Mouse (Mus musculus): ENCODE measurements around the gene Zfp729a. TPM values are rescaled to one million over a fixed set of nuclear protein-coding genes. Genes with fewer than 3 reads are reported as not detected.
A peak's percentile ranks its signal among the peaks of the same experiment; 100 is the strongest.
"Not testable (repeated sequence)": the region's sequence is repeated elsewhere in the genome, so short reads cannot be mapped to it uniquely, and the experiment has no call there.

The Zfp729a gene
- polyA plus RNA-seq (2021) = 4.4 TPM

GRCm38 (mm10) chr13:67637294-67638007 lies at the start of gene Zfp729a, which contains the start of gene Gm49345:
Zfp729a (minus strand) TSS chr13:67637791.
Gm49345 (minus strand) TSS chr13:67637769.
- no peak for TF ChIP-seq CTCF (IDR thresholded peaks at IDR 0.05)
- H3K27me3 ChIP-seq = no peaks in the 10 kb centered on the region
- ATAC-seq (peak; percentile 99), DNase-seq (ENCODE audit: low read depth, low spot score) (peak; percentile 53)
- in situ Hi-C loops (cut with MboI; ENCODE audit: low pct_unique_long_range_greater_than_20kb) = loop anchor here (10.0 kb wide), 1 partner anchor 47 kb away; the partner anchor contains the start of gene Zfp738
- POLR2A ChIA-PET = no interaction called here
- CTCF ChIA-PET = interaction anchor here (0.6 to 1.6 kb wide), 6 partner anchors 20 to 51 kb away, joined by 3 read pairs; no protein-coding TSS in a partner anchor

GRCm38 (mm10) chr13:67686971-67687370 lies 49.4 kb upstream of the Zfp729a start, which contains the start of gene Zfp738:
Zfp738 (minus strand) TSS chr13:67687071.
- no peak for DNase-seq (ENCODE audit: low read depth, low spot score)
- no peak for ATAC-seq
- ChIA-PET CTCF (no interaction called here), POLR2A (no interaction called here)
- no peak for TF ChIP-seq CTCF (IDR thresholded peaks at IDR 0.05)
- in situ Hi-C loops (cut with MboI; ENCODE audit: low pct_unique_long_range_greater_than_20kb) = loop anchor here (10.0 kb wide), 1 partner anchor 52 kb away; the partner anchor contains the start of genes Gm49345 and Zfp729a
- H3K27me3 ChIP-seq = peaks cover 8% of the 10 kb centered on the region

- in situ Hi-C loops (cut with MboI; ENCODE audit: low pct_unique_long_range_greater_than_20kb) = loop anchor here (10.0 kb wide), 1 partner anchor 49 kb away; the partner anchor contains the start of genes Gm49345 and Zfp729a
Measured at GRCm38 (mm10) chr13:67683841-67684240, 46.2 kb upstream of the Zfp729a start.

GRCm38 (mm10) chr13:67682959-67683735 lies 45.6 kb upstream of the Zfp729a start:
- peak; percentile 62 for DNase-seq (ENCODE audit: low read depth, low spot score)
- H3K27me3 ChIP-seq = not testable (repeated sequence)
- in situ Hi-C loops (cut with MboI; ENCODE audit: low pct_unique_long_range_greater_than_20kb) = loop anchor here (10.0 kb wide), 1 partner anchor 48 kb away; the partner anchor contains the start of genes Gm49345 and Zfp729a
- CTCF ChIA-PET = interaction anchor here (0.6 to 1.1 kb wide), 3 partner anchors 24 to 45 kb away, joined by 3 to 4 read pairs (median 3); no protein-coding TSS in a partner anchor
- ATAC-seq = peak; percentile 100
- POLR2A ChIA-PET = interaction anchor here (1.1 kb wide), 1 partner anchor 41 kb away, joined by 4 read pairs; no protein-coding TSS in a partner anchor

More at GRCm38 (mm10) chr13:67683841-67684240, 46.2 kb upstream of the Zfp729a start:
- DNase-seq (ENCODE audit: low read depth, low spot score) = peak; percentile 1
- H3K27me3 ChIP-seq = not testable (repeated sequence)
- ChIA-PET CTCF (interaction anchor here (0.6 to 1.1 kb wide), 3 partner anchors 33 to 47 kb away, joined by 3 to 4 read pairs (median 3); no protein-coding TSS in a partner anchor), POLR2A (interaction anchor here (1.1 kb wide), 1 partner anchor 40 kb away, joined by 4 read pairs; no protein-coding TSS in a partner anchor)
- ATAC-seq = peak; percentile 58

GRCm38 (mm10) chr13:67674902-67675301 lies 37.3 kb upstream of the Zfp729a start:
- ATAC-seq = no peak
- in situ Hi-C loops (cut with MboI; ENCODE audit: low pct_unique_long_range_greater_than_20kb) = no loop called here
- ChIA-PET POLR2A (no interaction called here), CTCF (no interaction called here)
- H3K27me3 ChIP-seq = no peaks in the 10 kb centered on the region
- no peak for TF ChIP-seq CTCF (IDR thresholded peaks at IDR 0.05)
- DNase-seq (ENCODE audit: low read depth, low spot score) = no peak

- in situ Hi-C loops (cut with MboI; ENCODE audit: low pct_unique_long_range_greater_than_20kb) = no loop called here
- ATAC-seq (no peak), DNase-seq (ENCODE audit: low read depth, low spot score) (no peak)
- CTCF ChIA-PET = interaction anchor here (0.7 kb wide), 1 partner anchor 36 kb away, joined by 3 read pairs; no protein-coding TSS in a partner anchor
- H3K27me3 ChIP-seq = no peaks in the 10 kb centered on the region
- no peak for TF ChIP-seq CTCF (IDR thresholded peaks at IDR 0.05)
- POLR2A ChIA-PET = no interaction called here
Measured at GRCm38 (mm10) chr13:67652496-67652895, 14.9 kb upstream of the Zfp729a start.

GRCm38 (mm10) chr13:67610108-67610507 lies 27.5 kb downstream of the Zfp729a start:
- ChIA-PET CTCF (interaction anchor here (0.6 kb wide), 1 partner anchor 239 kb away, joined by 3 read pairs; no protein-coding TSS in a partner anchor), POLR2A (no interaction called here)
- no peak for TF ChIP-seq CTCF (IDR thresholded peaks at IDR 0.05)
- H3K27me3 ChIP-seq = no peaks in the 10 kb centered on the region
- ATAC-seq (no peak), DNase-seq (ENCODE audit: low read depth, low spot score) (no peak)
- in situ Hi-C loops (cut with MboI; ENCODE audit: low pct_unique_long_range_greater_than_20kb) = loop anchor here (10.0 kb wide), 1 partner anchor 225 kb away; the partner anchor contains the start of gene Gm10037

GRCm38 (mm10) chr13:67609066-67609876 lies 28.3 kb downstream of the Zfp729a start, which contains the start of gene Zfp729b:
Zfp729b (minus strand) TSS chr13:67609707.
- DNase-seq (ENCODE audit: low read depth, low spot score) (peak; percentile 48), ATAC-seq (peak; percentile 71)
- ChIA-PET CTCF (interaction anchor here (0.6 to 1.3 kb wide), 2 partner anchors 28 to 240 kb away, joined by 3 read pairs; partner anchors contain the start of genes Gm49345 and Zfp729a), POLR2A (interaction anchor here (0.6 kb wide), 1 partner anchor 101 kb away, joined by 4 read pairs; no protein-coding TSS in a partner anchor)
- in situ Hi-C loops (cut with MboI; ENCODE audit: low pct_unique_long_range_greater_than_20kb) = no loop called here
- no peak for TF ChIP-seq CTCF (IDR thresholded peaks at IDR 0.05)
- H3K27me3 ChIP-seq = no peaks in the 10 kb centered on the region

- ChIA-PET CTCF (no interaction called here), POLR2A (no interaction called here)
- no peak for TF ChIP-seq CTCF (IDR thresholded peaks at IDR 0.05)
- peak; percentile 99 for ATAC-seq
- no peak for DNase-seq (ENCODE audit: low read depth, low spot score)
- in situ Hi-C loops (cut with MboI; ENCODE audit: low pct_unique_long_range_greater_than_20kb) = no loop called here
- H3K27me3 ChIP-seq = no peaks in the 10 kb centered on the region
Measured at GRCm38 (mm10) chr13:67572591-67573189, 64.9 kb downstream of the Zfp729a start.

Other genes with a start within 250 kb of the Zfp729a start
- 6.5 TPM for gene Zfp429, start 238.0 kb downstream of the Zfp729a start, polyA plus RNA-seq (2021)
- gene Zfp459, start 216.4 kb downstream of the Zfp729a start, polyA plus RNA-seq (2021) = not detected
- gene Zfp874a, start 186.2 kb downstream of the Zfp729a start, polyA plus RNA-seq (2021) = 11.3 TPM
- gene Zfp874b, start 153.5 kb downstream of the Zfp729a start, polyA plus RNA-seq (2021) = 11.3 TPM
- 9.2 TPM for gene Zfp58, start 137.2 kb downstream of the Zfp729a start, polyA plus RNA-seq (2021)
- gene Gm26965, start 111.6 kb downstream of the Zfp729a start, polyA plus RNA-seq (2021) = not detected
- 14.2 TPM for gene Zfp87, start 111.6 kb downstream of the Zfp729a start, polyA plus RNA-seq (2021)
- 6.3 TPM for gene Zfp748, start 84.0 kb downstream of the Zfp729a start, polyA plus RNA-seq (2021)
- gene Zfp729b, start 28.1 kb downstream of the Zfp729a start, polyA plus RNA-seq (2021) = 7.5 TPM
- gene Gm49345, start within 50 bp of the Zfp729a start, polyA plus RNA-seq (2021) = 1.2 TPM
- gene Zfp738, start 49.3 kb upstream of the Zfp729a start, polyA plus RNA-seq (2021) = 6.8 TPM
- 11.8 TPM for gene Zfp65, start 91.4 kb upstream of the Zfp729a start, polyA plus RNA-seq (2021)
- gene Zfp85, start 117.4 kb upstream of the Zfp729a start, polyA plus RNA-seq (2021) = 3.2 TPM
- gene Zfp493, start 141.9 kb upstream of the Zfp729a start, polyA plus RNA-seq (2021) = 1.2 TPM
- gene Zfp273, start 175.9 kb upstream of the Zfp729a start, polyA plus RNA-seq (2021) = 3.6 TPM
- 0.23 TPM for gene Gm10037, start 193.3 kb upstream of the Zfp729a start, polyA plus RNA-seq (2021)
- gene BC048507, start 225.5 kb upstream of the Zfp729a start, polyA plus RNA-seq (2021) = 0.14 TPM